Mouse (Mus musculus): ENCODE results near the gene Mfsd9. TPM values are rescaled to one million over a fixed set of nuclear protein-coding genes. Genes with fewer than 3 reads are reported as not detected.
"Not testable (repeated sequence)": the region's sequence is repeated elsewhere in the genome, so short reads cannot be mapped to it uniquely, and the experiment has no call there.

Mfsd9 gene
- polyA plus RNA-seq, 1 experiment from 2014 or later = 0.89 TPM

DNA sequence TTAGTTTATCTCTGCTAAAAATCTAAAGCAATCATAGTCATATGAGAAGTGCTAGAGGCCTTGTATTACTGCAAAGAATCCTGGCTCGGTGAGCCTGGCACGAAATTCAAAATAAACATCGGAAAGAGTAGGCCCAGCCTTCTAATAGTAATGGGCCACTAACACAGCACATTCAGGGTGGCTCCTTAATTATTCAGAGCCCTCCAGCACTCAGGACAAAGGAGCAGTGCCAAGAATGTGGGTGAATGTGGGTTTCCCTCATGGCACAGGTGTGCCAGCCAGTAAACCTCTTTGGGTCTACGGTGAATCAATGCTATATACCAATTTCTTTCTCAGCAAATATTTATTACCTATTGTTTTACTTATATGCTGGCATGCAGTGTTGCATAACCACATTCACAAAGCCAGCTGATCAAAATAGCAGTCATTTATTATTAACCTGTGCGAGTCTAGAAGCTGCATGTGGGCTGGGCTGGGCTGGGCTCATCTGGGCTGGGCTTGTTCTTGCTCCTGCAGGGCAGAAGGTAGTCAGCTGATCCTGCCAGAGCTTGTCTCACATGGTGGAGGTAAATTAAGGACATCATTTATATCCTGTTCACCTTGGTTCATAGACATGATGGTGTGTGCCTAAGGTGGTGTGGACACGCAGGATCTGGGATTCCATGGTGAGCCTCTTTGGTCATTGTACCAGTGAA is 30.6 kb downstream of the Mfsd9 start:
- ATAC-seq (ENCODE audit: insufficient read depth) = no peak
- 69% methylated on average over 6 of the region's 6 CpGs for WGBS (ENCODE audit: insufficient replicate concordance)
- no peaks in the 10 kb centered on the region for H3K36me3 ChIP-seq (replicated peaks)

DNA sequence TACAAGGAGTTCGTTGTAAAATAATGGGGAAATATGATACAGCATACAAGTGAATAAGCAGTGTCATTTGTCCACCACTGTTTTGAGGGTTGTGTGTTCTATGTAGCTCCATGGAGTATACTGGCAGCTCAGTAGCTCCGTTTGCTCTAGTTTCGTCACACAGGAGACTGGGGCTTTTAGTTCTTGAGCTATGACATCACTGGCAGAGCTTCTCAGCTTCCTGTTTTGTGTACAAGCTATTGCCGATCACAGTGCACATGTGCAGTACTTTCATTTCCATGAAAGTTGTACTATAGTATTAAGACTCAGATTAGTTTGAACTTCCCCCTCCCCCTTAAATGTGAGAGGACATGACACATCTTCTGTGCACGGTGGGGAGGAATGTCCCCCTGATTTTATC is 44.4 kb downstream of the Mfsd9 start:
- Histone ChIP-seq H3K4me3 (replicated peaks) (no peak overlapping the region), H3K27me3 (no peaks in the 10 kb centered on the region), H3K9me3 (replicated peaks) (no peaks in the 10 kb centered on the region), H3K4me1 (replicated peaks) (no peaks in the 10 kb centered on the region), H3K4me2 (no peak overlapping the region), H3K36me3 (replicated peaks) (no peaks in the 10 kb centered on the region), H3K9ac (no peak overlapping the region), H3K27ac (replicated peaks) (no peak overlapping the region)
- 51% methylated on average over 5 of the region's 5 CpGs for WGBS (ENCODE audit: insufficient replicate concordance)
- ATAC-seq (ENCODE audit: insufficient read depth) = no peak

More for the DNA sequence above, 30.6 kb downstream of the Mfsd9 start:
- no peaks in the 10 kb centered on the region for H3K27me3 ChIP-seq
- H3K27ac ChIP-seq (replicated peaks) = no peak overlapping the region
- H3K4me2 ChIP-seq = no peak overlapping the region
- no peaks in the 10 kb centered on the region for H3K9me3 ChIP-seq (replicated peaks)
- no peaks in the 10 kb centered on the region for H3K4me1 ChIP-seq (replicated peaks)
- H3K9ac ChIP-seq = no peak overlapping the region
- no peak overlapping the region for H3K4me3 ChIP-seq (replicated peaks)

DNA sequence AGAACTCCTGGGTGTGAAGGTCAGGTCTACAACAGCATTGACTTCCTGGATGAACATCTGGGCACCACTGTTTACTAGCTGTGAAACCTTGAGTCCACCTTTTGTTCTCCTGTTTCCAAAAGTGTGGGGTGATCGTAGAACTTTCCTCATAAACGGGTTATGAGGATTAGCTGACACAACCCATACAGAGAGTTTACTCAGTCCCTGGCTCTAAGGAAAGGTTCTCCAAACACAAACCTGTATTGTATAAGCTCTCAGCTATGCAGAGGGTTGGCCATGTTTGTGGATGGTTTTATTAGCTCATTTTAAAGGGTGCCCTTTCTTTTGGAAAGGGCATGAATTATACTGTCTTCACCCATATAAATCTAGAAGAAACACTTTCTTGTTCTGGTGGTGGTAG is 49.7 kb downstream of the Mfsd9 start:
- ATAC-seq (ENCODE audit: insufficient read depth) = no peak

DNA sequence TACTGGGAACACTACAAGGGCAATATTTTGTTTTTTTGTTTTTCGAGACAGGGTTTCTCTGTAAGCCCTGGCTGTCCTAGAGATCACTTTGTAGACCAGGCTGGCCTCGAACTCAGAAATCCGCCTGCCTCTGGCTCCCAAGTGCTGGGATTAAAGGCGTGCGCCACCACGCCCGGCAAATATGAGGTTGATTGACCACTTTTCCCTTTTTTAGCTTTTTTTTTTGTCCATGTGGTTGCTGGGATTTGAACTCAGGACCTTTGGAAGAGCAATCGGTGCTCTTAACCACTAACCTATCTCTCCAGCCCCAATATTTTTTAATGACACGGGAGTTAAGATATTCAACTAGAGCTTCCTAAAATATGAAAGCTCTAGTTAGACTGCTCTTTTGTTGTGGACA is 52.2 kb downstream of the Mfsd9 start:
- H3K36me3 ChIP-seq (replicated peaks); ATAC-seq (ENCODE audit: insufficient read depth); H3K4me2 ChIP-seq; H3K9ac ChIP-seq; H3K9me3 ChIP-seq (replicated peaks); H3K27ac ChIP-seq (replicated peaks); H3K4me3 ChIP-seq (replicated peaks); H3K27me3 ChIP-seq; H3K4me1 ChIP-seq (replicated peaks): not testable (repeated sequence)
- 77% methylated on average over 9 of the region's 9 CpGs for WGBS (ENCODE audit: insufficient replicate concordance)

More for the DNA sequence above, 49.7 kb downstream of the Mfsd9 start:
- no peaks in the 10 kb centered on the region for H3K9me3 ChIP-seq (replicated peaks)
- no peaks in the 10 kb centered on the region for H3K36me3 ChIP-seq (replicated peaks)
- no peak overlapping the region for H3K9ac ChIP-seq
- H3K4me3 ChIP-seq (replicated peaks) = no peak overlapping the region
- WGBS (ENCODE audit: insufficient replicate concordance) = 54% methylated on average over 2 of the region's 2 CpGs
- H3K27me3 ChIP-seq = no peaks in the 10 kb centered on the region
- no peak overlapping the region for H3K4me2 ChIP-seq
- H3K27ac ChIP-seq (replicated peaks) = no peak overlapping the region
- no peaks in the 10 kb centered on the region for H3K4me1 ChIP-seq (replicated peaks)

DNA sequence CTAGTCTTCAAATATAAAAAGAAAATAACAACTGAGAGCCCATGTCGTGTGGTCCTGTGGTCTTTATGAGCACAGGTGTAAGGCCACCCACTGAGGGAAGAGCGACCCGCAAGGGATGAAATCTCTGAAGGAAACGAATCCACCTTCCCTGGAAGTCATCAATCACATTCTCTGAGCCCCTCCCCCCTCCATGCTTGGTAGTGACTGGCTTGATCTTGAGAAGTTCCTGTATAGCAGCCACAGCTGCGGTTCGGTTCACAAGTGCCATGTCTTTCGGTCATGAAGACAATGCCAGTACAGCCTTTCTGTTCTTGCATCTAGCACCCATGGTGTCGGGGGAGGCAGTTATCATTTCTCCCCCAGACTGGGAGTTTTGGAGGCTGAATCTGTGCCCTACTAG is 52.8 kb downstream of the Mfsd9 start:
- Histone ChIP-seq H3K9ac (no peak overlapping the region), H3K4me2 (no peak overlapping the region), H3K27me3 (no peaks in the 10 kb centered on the region), H3K27ac (replicated peaks) (no peak overlapping the region), H3K9me3 (replicated peaks) (no peaks in the 10 kb centered on the region), H3K36me3 (replicated peaks) (no peaks in the 10 kb centered on the region), H3K4me1 (replicated peaks) (no peaks in the 10 kb centered on the region), H3K4me3 (replicated peaks) (no peak overlapping the region)
- WGBS (ENCODE audit: insufficient replicate concordance) = 70% methylated on average over 8 of the region's 8 CpGs
- ATAC-seq (ENCODE audit: insufficient read depth) = no peak

DNA sequence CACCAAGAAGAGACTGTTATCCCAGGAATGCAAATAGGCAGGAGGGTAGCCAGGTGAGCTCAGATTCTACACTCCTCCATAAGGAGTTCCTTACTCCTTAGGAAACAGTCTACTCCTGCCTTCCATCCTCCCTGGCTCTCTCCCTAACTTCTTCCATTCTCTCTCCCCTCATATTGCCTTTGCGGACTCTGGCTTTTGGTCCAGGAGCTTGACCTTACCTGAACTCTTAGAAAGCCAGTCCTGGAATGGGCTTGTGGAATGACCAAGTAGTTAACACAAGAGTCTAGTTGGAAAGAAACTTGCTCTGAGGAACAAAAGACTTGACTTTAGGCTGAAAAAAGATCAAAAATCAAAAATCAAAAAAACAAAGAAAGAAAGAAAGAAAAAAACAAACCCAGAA is 61.9 kb downstream of the Mfsd9 start:
- H3K27ac ChIP-seq (replicated peaks) = no peak overlapping the region
- H3K4me2 ChIP-seq = no peak overlapping the region
- H3K36me3 ChIP-seq (replicated peaks) = no peaks in the 10 kb centered on the region
- H3K4me3 ChIP-seq (replicated peaks) = no peak overlapping the region
- H3K9me3 ChIP-seq (replicated peaks) = no peaks in the 10 kb centered on the region
- no peak overlapping the region for H3K9ac ChIP-seq
- 80% methylated on average over 1 of the region's 1 CpGs for WGBS (ENCODE audit: insufficient replicate concordance)
- no peaks in the 10 kb centered on the region for H3K4me1 ChIP-seq (replicated peaks)
- no peak for ATAC-seq (ENCODE audit: insufficient read depth)
- no peaks in the 10 kb centered on the region for H3K27me3 ChIP-seq

DNA sequence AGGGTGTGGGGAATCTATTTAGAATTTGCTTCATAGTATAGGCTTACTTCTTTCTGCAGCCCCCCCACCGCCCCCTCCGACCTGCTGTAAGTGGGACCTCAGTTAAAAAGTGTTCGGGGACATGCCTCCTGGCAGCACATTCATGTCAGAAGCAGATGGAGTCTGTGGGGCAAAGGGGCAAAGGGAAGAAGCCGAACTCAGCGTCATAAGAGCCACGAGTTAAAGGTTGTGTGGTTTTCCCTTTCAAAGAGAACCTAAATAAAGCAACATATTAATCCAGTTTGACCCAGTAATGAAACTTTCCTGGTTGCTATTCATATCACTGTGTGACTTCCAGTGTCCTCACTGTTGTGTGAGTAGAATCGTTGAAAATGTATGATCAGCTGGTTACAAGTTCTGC is 63.1 kb downstream of the Mfsd9 start:
- no peaks in the 10 kb centered on the region for H3K27me3 ChIP-seq
- H3K9me3 ChIP-seq (replicated peaks) = no peaks in the 10 kb centered on the region
- WGBS (ENCODE audit: insufficient replicate concordance) = 59% methylated on average over 7 of the region's 7 CpGs
- H3K4me2 ChIP-seq = no peak overlapping the region
- ATAC-seq (ENCODE audit: insufficient read depth) = no peak
- H3K4me3 ChIP-seq (replicated peaks) = no peak overlapping the region
- H3K9ac ChIP-seq = no peak overlapping the region
- H3K27ac ChIP-seq (replicated peaks) = no peak overlapping the region
- no peaks in the 10 kb centered on the region for H3K4me1 ChIP-seq (replicated peaks)
- no peaks in the 10 kb centered on the region for H3K36me3 ChIP-seq (replicated peaks)

DNA sequence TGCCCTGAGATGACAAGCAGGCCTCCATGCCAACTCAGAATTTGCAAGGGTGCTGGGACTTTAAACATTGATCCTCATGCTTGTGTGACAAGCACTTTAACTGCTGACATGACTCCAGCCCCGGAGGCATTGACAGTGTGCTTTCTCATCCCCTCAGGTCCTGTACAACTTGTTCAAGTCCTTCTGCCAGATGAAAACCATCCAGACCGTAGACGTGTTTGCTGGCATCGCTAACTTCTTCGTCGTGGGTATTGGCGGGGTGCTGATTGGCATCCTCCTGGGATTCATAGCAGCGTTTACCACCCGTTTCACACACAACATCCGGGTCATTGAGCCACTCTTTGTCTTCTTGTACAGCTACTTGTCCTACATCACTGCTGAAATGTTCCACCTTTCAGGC is 64.4 kb downstream of the Mfsd9 start:
- no peaks in the 10 kb centered on the region for H3K9me3 ChIP-seq (replicated peaks)
- no peaks in the 10 kb centered on the region for H3K27me3 ChIP-seq
- ATAC-seq (ENCODE audit: insufficient read depth) = no peak
- no peak overlapping the region for H3K27ac ChIP-seq (replicated peaks)
- no peak overlapping the region for H3K9ac ChIP-seq
- H3K4me2 ChIP-seq = no peak overlapping the region
- no peaks in the 10 kb centered on the region for H3K36me3 ChIP-seq (replicated peaks)
- WGBS (ENCODE audit: insufficient replicate concordance) = 77% methylated on average over 10 of the region's 10 CpGs
- no peak overlapping the region for H3K4me3 ChIP-seq (replicated peaks)
- no peaks in the 10 kb centered on the region for H3K4me1 ChIP-seq (replicated peaks)

Other genes starting within 250 kb of the Mfsd9 start
- gene Slc9a4, start 210.6 kb downstream of the Mfsd9 start, polyA plus RNA-seq (2015; fragmentation: Nextera tagmentation; extraction: Ambion mirVana) = not detected in 2 replicates
- 0.02 and 0.07 TPM in 2 replicates for gene Slc9a2, start 110.1 kb downstream of the Mfsd9 start, polyA plus RNA-seq (2015; fragmentation: Nextera tagmentation; extraction: Ambion mirVana)
- 0.47 and 0.75 TPM in 2 replicates for gene Tmem182, start 14.9 kb upstream of the Mfsd9 start, polyA plus RNA-seq (2015; fragmentation: Nextera tagmentation; extraction: Ambion mirVana)